Mouse (Mus musculus) spleen, adult 12 weeks (tissue): ENCODE measurements around the gene Ctrl.
A peak's percentile ranks its signal among the peaks of the same experiment; 100 is the strongest.
"Not testable (repeated sequence)": the region's sequence is repeated elsewhere in the genome, so short reads cannot be mapped to it uniquely, and the experiment has no call there.

Source experiments
- DNase-seq: peaks from one replicate; pipeline ENCODE4 v3.0.0; 2022; ENCODE audit warnings: low spot score

The Ctrl gene

DNA sequence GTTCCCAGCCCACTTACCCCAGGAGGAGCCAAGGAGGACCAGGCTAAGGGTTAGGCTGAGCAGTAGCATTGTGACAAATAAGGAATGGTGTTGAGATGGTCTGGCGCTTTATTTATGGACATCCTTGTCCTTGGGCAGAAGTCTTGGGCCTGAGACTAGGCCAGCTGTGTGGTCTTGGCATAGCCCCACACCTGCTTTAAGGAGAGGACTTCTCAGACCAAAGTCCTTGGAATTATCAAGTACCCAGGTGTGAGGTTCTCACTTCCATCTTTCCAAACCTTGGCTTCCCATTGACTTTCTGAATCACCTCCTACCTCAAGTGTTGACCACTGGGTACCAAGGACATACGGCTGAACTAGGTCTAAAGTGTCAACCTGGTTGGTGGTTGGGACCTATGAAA lies at the start of gene Ctrl:
TSS of gene Ctrl (minus strand) at position 101 of the 400 bp plus-strand sequence.
- DNase-seq, result no peak

DNA sequence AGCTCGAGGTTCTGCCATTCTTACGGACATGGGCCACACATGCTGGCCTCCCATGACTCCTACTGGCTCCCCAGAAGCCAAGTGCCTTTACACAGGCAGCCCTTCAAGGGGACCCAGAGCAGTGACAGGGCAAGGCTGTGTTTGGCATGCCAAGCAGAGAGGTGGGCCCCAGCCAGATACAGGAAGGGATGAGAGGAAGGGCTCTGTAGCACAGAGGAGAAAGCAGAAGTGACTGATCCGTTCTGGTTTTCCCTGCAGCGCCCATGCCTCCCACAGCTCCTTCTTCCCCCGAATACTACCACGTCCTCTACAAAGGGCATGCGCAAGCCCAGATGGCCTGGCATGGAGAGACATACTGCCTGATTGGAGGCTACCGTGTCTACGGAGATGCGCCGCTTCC lies 49.7 kb upstream of the Ctrl start:
- DNase-seq, result not testable (repeated sequence)

DNA sequence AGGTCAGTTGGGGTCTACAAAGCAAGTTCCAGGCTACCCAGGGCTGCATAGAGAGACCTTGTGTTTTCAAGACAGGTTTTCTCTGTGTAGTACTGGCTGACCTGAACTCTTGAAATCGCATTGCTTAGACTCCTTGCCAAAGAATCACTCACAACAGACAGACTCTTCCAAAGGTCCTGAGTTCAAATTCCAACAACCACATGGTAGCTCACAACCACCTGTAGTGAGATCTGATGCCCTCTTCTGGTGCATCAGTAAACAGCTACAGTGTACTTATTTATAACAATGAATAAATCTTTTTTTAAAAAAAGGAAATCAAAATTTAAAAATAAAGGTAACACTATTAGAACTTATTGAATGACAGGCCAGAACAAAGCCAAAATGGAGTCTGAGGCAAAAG lies 47.5 kb upstream of the Ctrl start:
- DNase-seq, result no peak

DNA sequence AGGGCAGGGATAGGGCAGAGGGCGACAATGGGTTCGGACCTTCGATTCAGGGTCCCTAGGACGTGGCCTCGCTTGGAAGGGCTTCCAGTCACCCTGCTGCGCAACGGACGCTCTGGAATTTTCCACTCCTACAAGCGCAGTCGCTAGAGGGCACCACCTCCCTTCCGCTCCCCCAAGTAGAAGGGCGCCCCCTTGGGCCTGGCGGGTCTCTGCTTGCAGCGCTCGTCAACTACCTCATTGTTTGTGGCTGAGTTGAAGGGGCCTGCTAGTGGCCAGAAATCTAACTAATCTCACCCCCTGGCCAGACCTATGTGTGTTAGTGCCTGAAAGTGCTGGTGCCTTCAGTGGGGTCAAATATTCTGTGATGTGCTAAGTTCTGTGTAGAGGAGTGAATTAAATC lies 45.7 kb upstream of the Ctrl start, which contains the start of gene Dpep3:
TSS of gene Dpep3 (minus strand) at position 105 of the 400 bp plus-strand sequence.
- no peak for DNase-seq

- DNase-seq, result no peak
These were observed 41.7 kb upstream of the Ctrl start for GRCm38 (mm10) chr8:105975363-105975762.

- no peak for DNase-seq
These were observed 37.5 kb upstream of the Ctrl start for GRCm38 (mm10) chr8:105971019-105971720.

GRCm38 (mm10) chr8:105969367-105969766 lies 35.7 kb upstream of the Ctrl start:
- no peak for DNase-seq

DNA sequence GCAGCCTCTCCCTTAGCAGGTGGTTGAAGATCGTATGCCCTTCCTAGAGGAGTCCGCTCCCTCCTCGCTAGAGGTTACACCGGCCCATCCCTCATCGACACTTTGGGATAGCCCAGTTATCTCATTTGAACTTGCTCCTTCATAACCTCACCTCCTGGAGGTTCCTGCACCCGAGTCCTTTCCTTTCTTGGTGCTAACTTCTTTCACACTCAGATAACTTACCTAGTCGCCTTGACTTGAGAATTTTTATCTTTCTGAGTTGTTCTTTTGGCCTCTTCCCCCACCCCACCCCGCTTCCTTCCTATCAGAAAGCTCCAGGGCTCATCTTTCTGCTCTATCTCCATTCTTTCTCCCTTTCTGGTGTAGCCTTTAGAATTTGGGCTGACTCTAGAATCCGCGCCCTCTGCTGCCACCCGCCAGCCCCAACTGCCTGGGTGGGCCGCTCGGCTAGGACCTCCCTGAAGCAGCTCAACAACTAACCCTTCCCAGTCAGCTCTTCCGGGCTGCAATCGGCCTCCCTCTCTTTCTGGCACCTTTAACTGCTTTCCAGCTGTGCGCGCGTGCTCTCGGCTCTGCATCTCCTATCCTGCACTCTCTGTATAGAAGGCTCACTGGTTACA lies 33.1 kb upstream of the Ctrl start:
- peak; percentile 33 for DNase-seq

DNA sequence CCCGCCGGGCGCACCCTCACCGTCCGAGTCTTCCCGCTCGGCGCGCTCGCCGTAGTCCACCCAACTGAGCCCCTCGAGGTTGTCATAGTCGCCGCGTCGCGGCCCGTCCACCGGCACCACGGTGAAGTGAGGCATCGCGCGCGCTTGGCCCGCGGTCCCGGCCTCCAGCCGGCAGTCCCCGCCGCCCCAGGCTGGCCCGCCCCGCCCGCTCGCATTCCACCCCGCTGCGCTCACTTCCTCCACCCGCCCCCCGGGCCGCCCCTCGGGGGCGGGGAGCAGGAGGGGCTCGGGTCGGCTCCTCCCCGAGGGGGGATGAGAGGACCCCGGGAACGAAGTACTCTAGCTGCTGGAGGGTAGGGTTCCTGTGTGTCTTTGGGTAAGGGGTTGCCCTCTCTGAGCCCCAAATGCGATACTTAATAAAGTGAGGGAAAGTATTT lies 32.3 kb upstream of the Ctrl start, which contains the start of gene Slc12a4:
TSS of gene Slc12a4 (minus strand) at position 193 of the 437 bp plus-strand sequence.
- peak; percentile 59 for DNase-seq

- DNase-seq, result peak; percentile 38
These were observed 31.7 kb upstream of the Ctrl start for GRCm38 (mm10) chr8:105965266-105965904.

DNA sequence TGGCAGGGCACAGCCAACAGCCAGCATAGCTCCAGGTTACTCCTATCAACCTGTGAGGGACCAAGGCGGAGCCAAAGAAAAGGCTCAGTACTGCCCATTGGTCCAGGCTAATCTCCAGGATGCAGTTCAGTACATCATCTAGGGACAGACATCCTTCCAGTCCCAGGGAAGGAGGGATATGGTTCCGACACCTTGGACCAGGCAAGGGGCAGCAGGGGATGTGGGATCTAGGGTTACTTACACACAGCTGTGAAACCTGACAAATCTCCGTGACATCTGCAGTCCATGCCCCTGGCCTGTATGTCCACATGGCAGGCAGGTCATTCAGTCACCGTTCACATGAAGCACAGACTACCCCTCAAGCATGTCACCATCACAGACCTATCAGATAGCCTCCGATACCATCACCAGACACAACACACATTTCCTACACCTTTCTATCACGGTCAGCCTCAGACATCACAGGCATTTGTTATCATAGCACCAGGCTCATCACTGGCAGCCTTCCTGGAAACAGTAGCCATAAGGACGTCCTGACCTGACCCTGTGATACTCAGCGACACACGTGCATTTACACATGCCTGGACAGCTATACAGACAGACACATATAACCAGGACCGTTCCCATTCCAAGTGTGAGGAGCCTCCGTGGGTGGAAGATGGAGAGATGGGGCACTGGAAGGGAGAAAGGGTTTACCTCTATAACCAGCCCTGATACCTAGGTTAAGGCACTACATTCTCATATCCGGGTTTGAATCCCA lies 31.0 kb upstream of the Ctrl start:
- no peak for DNase-seq

GRCm38 (mm10) chr8:105961536-105961935 lies 27.9 kb upstream of the Ctrl start:
- no peak for DNase-seq

DNA sequence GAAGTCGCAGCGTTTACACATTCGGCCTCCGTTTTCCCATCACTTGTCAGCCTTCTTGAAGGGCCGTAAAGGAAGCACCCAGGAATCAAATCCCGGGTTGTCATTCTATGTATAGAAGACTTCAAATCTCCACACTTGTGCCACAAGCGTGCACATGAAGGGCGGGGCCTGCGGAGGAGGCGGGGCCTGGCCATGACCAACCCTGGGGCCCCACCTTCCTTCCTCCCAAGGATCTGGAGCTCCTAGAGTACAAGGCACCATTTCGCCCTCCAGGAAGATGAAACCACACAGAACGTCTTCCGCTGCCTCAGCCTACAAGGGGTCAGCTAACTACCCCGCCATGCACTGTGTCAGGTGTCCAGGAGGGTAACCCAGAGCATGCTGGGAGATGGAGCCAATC lies 27.4 kb upstream of the Ctrl start:
- DNase-seq, result no peak

DNA sequence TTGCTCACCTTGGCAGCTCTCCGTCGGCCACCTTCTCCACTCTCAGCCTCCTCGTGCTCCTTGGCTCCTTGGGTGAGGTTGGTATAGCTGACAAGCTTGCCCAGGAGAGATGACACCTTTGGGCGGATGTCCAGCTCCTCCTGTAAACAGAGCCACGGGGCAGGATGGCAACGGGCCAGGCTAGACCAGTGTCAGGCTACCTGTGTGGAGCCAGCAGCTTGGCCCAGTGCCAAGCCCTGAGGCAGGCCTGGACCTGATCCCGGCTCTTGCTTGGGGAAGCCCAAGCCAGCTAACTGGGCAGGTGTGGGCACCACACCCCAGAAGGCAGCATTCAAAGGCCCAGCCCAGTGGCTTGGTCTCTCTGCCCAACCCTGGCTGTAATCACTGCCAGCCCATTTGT lies 25.7 kb upstream of the Ctrl start:
- DNase-seq, result no peak

DNA sequence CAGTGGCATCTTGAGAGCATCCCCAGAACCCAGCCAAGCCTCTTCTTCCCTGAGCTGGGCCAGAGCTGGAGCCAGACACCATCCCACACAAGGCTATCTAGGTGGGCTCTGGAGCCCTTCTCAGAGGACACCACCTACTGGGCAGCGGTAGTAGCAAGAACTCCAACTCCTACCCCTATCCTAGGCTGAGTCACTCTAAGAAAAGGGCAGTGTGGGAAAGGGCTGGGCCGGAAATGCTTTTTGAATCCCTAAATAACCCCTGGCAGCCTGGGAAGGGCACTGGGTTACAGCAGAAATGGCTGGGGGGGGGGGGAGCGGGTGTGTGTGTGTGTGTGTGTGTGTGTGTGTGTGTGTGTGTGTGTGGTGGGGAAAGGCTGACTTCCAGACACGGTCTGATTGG lies 24.2 kb upstream of the Ctrl start:
- no peak for DNase-seq

- DNase-seq, result no peak
These were observed 22.9 kb upstream of the Ctrl start for GRCm38 (mm10) chr8:105956556-105956955.

DNA sequence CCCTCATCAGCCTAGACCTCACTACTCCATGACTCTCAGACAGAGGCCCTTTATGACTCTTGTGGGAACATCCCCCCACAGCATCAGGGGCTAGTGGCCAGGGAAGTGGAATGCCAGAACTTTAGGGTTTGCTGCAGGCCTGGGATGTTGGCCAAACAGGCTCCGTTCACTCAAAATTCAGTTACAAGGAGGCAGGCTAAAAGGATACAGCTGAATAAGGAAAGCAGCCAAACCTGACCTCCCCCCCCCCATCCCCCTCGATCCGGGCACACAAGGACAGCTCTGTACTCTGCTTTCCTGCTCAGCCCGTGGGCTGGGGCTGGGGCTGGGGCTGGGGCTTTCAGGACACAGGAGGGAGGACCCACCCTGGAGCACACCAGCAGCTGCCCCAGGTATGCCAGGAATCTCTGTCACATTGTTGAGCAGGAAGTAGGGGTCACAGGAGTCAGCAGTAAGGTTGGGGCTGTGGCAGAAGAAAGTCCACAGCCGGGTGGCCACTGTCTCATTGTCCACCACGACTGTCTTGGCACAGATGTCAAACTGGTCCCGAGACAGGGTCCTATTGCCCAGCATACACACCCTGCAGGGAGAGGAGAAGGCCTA lies 17.5 kb upstream of the Ctrl start:
- DNase-seq, result no peak

- no peak for DNase-seq
These were observed 15.7 kb upstream of the Ctrl start for GRCm38 (mm10) chr8:105949350-105949749.

GRCm38 (mm10) chr8:105943321-105943739 lies 9.7 kb upstream of the Ctrl start, which contains the start of gene Lcat:
Gene Lcat, minus strand, starts transcription at chr8:105943382.
- DNase-seq, result no peak

DNA sequence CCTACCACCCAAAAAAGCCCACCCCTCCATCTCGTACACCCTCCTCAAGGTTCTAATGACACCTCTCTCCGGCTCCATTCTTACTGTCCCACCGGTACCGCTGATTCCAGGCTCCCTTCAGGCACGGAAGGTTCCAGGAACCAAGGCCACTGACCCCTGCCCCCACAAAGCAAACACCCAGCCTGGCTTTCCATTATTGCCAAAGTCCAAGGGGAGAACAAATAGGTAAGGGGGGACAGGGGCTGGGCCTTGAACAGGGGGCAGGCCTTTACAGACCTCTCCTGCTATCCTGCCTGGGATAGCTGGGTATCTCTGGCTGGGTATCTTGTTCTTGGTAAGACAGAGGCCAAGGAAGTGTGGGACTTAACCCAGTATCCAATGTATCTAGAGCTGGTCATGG lies 8.9 kb upstream of the Ctrl start:
- no peak for DNase-seq

GRCm38 (mm10) chr8:105942026-105942425 lies 8.4 kb upstream of the Ctrl start:
- no peak for DNase-seq

DNA sequence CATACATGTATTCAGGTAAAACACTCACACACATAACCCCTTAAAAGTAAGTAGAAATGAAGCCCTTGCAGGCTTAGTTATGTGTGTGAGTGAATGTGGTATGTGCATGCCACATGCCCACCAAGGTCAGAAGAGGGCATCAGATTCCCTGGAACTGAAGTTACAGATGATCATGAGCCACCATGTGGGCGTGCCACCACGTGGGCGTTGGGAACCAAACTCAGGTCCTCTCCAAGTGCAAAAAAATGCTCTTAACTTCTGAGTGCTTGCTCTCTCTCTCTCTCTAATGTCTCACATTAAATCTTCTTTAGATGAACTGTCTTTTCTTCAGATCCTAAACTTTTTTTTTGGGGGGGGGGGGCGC lies 4.6 kb upstream of the Ctrl start, which contains the start of gene Psmb10:
TSS of gene Psmb10 (minus strand) at position 139 of the 364 bp plus-strand sequence.
- no peak for DNase-seq
